ENCODE assay signal across 20 mouse cellular contexts in the genomic region with DNA sequence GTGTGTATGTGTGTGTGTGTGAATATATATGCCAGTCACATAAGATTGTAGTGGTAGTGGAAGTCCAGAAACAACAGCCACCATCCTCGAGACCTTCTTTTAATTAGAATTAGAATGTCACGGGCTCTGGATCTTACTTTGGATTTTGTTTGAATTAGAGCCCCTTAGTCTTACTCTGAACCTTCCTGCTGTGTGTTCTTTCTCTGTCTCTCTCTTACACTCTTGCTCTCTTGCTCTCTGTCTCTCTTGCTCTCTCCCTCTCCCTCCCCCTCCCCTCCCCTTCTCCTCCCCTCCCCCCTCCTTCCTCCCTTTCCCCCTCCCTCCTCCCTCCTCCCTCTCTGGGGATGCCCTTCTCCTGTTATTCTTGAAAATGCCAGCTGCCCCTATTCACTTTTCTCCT. TPM values are rescaled to one million over a fixed set of nuclear protein-coding genes. Genes with fewer than 3 reads are reported as not detected.
DNase-seq lines count a peak whose midpoint lies in the region; ATAC-seq and TF ChIP-seq lines count a peak whose summit lies in the region.
"Had no signal": no experiment of that assay in that cellular context is flagged by ENCODE, and none has a peak within 500 bp of the region (broad histone marks: within the 10 kb centered on the region; RNA-seq: fewer than 3 reads in every experiment).

No protein-coding gene starts in this region.

- TF ChIP-seq POLR2A in spleen, adult 2 months (IDR thresholded peaks at IDR 0.05; ENCODE audit: low read depth, low read length) = no peak

- H3K9ac ChIP-seq in forebrain, embryonic 12.5 days = no peak overlapping the region
- no peak overlapping the region for H3K9ac ChIP-seq in forebrain, embryonic 14.5 days (ENCODE audit: low read length)
- H3K9ac ChIP-seq in midbrain, embryonic 16.5 days (ENCODE audit: low read depth, low read length) = peak overlapping the region; percentile 62
- H3K9ac ChIP-seq: embryonic facial prominence, embryonic 15.5 days; intestine, embryonic 15.5 days; kidney, embryonic 15.5 days had no signal

- no peaks in the 10 kb centered on the region for H3K9me3 ChIP-seq in forebrain, embryonic 12.5 days
- no peaks in the 10 kb centered on the region for H3K9me3 ChIP-seq in forebrain, embryonic 14.5 days (replicated peaks; ENCODE audit: control insufficient read depth, low read length)
- H3K9me3 ChIP-seq in midbrain, embryonic 16.5 days (replicated peaks; ENCODE audit: control insufficient read depth, low read length, poor library complexity, severe bottlenecking) = no peaks in the 10 kb centered on the region
- H3K9me3 ChIP-seq: embryonic facial prominence, embryonic 15.5 days; intestine, embryonic 15.5 days; kidney, embryonic 15.5 days had no signal

- no peak for TF ChIP-seq CTCF in spleen, adult 2 months (IDR thresholded peaks at IDR 0.05; ENCODE audit: extremely low read depth, insufficient read depth, insufficient read length, insufficient replicate concordance)

- H3K4me2 ChIP-seq in forebrain, embryonic 12.5 days = peak overlapping the region; percentile 24; the same call in 1 of the 2 replicates
- no peak overlapping the region for H3K4me2 ChIP-seq in forebrain, embryonic 14.5 days (ENCODE audit: low read length)
- H3K4me2 ChIP-seq in midbrain, embryonic 16.5 days (ENCODE audit: low read length) = peak overlapping the region; percentile 50
- H3K4me2 ChIP-seq: embryonic facial prominence, embryonic 15.5 days had no signal

- ATAC-seq in forebrain, embryonic 12.5 days (ENCODE audit: low FRiP score) = 0 out of 2 replicates have a peak, but pooled peaks have one; percentile 27
- ATAC-seq in forebrain, embryonic 14.5 days = no peak
- 0 out of 2 replicates have a peak, but pooled peaks have one; percentile 21 for ATAC-seq in midbrain, embryonic 16.5 days
- ATAC-seq: CD4-positive, CD25-positive, alpha-beta regulatory T cell, adult 4 months; intestine, embryonic 15.5 days had no signal

- no peaks in the 10 kb centered on the region for H3K27me3 ChIP-seq in forebrain, embryonic 12.5 days
- no peaks in the 10 kb centered on the region for H3K27me3 ChIP-seq in forebrain, embryonic 14.5 days (replicated peaks; ENCODE audit: control insufficient read depth, insufficient read depth, low read length)
- no peaks in the 10 kb centered on the region for H3K27me3 ChIP-seq in spleen, adult 2 months (ENCODE audit: control insufficient read depth, insufficient read depth, low read length)
- H3K27me3 ChIP-seq in midbrain, embryonic 16.5 days (ENCODE audit: control insufficient read depth, insufficient read depth, low read depth, low read length) = no peaks in the 10 kb centered on the region
- H3K27me3 ChIP-seq: embryonic facial prominence, embryonic 15.5 days; intestine, embryonic 15.5 days; kidney, embryonic 15.5 days had no signal

- DNase-seq in forebrain, embryonic 14.5 days (ENCODE audit: low spot score) = no peak
- DNase-seq in spleen, adult 2 months (ENCODE audit: low read depth in 1 of 2, low spot score in 2 of 2) = no peak
- DNase-seq in spleen, postnatal 36 days (ENCODE audit: low spot score in 2 of 2) = no peak
- no peak for DNase-seq in cerebellum, postnatal 14 days
- DNase-seq in retina, postnatal 1 day = no peak
- DNase-seq in urinary bladder, postnatal 36 days (ENCODE audit: low spot score in 2 of 2) = no peak
- DNase-seq: adrenal gland, postnatal 36 days; cerebellum, adult 9-10 months; gastrocnemius, postnatal 14 days; left cerebral cortex, postnatal 4 days; lung, adult 18-20 months; lung, postnatal 36 days; thymus, adult 18-20 months had no signal

- H3K4me3 ChIP-seq in forebrain, embryonic 12.5 days (replicated peaks) = no peak overlapping the region
- H3K4me3 ChIP-seq in forebrain, embryonic 14.5 days (ENCODE audit: low read depth, low read length) = no peak overlapping the region
- no peak overlapping the region for H3K4me3 ChIP-seq in spleen, adult 2 months (ENCODE audit: extremely low read depth, insufficient read depth, insufficient read length)
- H3K4me3 ChIP-seq in midbrain, embryonic 16.5 days (ENCODE audit: low read depth, low read length) = no peak overlapping the region
- H3K4me3 ChIP-seq: embryonic facial prominence, embryonic 15.5 days; intestine, embryonic 15.5 days; kidney, embryonic 15.5 days had no signal

- no peaks in the 10 kb centered on the region for H3K36me3 ChIP-seq in forebrain, embryonic 12.5 days (replicated peaks)
- no peaks in the 10 kb centered on the region for H3K36me3 ChIP-seq in forebrain, embryonic 14.5 days (ENCODE audit: control insufficient read depth, insufficient read depth, low read length)
- no peaks in the 10 kb centered on the region for H3K36me3 ChIP-seq in spleen, adult 2 months (ENCODE audit: control insufficient read depth, insufficient read depth, low read length)
- H3K36me3 ChIP-seq in midbrain, embryonic 16.5 days (ENCODE audit: control insufficient read depth, insufficient read depth, low read length) = no peaks in the 10 kb centered on the region
- H3K36me3 ChIP-seq: embryonic facial prominence, embryonic 15.5 days; G1E; intestine, embryonic 15.5 days; kidney, embryonic 15.5 days had no signal

- peaks cover 15% of the 10 kb centered on the region for H3K4me1 ChIP-seq in forebrain, embryonic 12.5 days
- no peaks in the 10 kb centered on the region for H3K4me1 ChIP-seq in forebrain, embryonic 14.5 days (ENCODE audit: control insufficient read depth, insufficient read depth, low read length)
- H3K4me1 ChIP-seq in spleen, adult 2 months (ENCODE audit: control insufficient read depth, insufficient read depth, insufficient read length) = peaks cover 59% of the 10 kb centered on the region; the same call in 1 of the 2 replicates
- H3K4me1 ChIP-seq in midbrain, embryonic 16.5 days (ENCODE audit: control insufficient read depth, insufficient read depth, low read length) = peaks cover 5% of the 10 kb centered on the region; the same call in 1 of the 2 replicates

- 45% methylated on average over 2 of the region's 2 CpGs for WGBS in forebrain, embryonic 12.5 days
- WGBS in forebrain, embryonic 14.5 days = 19% methylated on average over 2 of the region's 2 CpGs
- 74% methylated on average over 2 of the region's 2 CpGs for WGBS in spleen, adult 2 months
- WGBS in midbrain, embryonic 16.5 days = 18% methylated on average over 2 of the region's 2 CpGs

- H3K27ac ChIP-seq in forebrain, embryonic 12.5 days = 0 out of 2 replicates have a peak overlapping the region, but pooled peaks have one; percentile 9
- no peak overlapping the region for H3K27ac ChIP-seq in forebrain, embryonic 14.5 days (ENCODE audit: low read depth, low read length)
- peak overlapping the region; percentile 38; the same call in 1 of the 2 replicates for H3K27ac ChIP-seq in spleen, adult 2 months (ENCODE audit: insufficient read depth, low read length)
- no peak overlapping the region; the same call in 1 of the 2 replicates for H3K27ac ChIP-seq in midbrain, embryonic 16.5 days (ENCODE audit: low read length)
- H3K27ac ChIP-seq: embryonic facial prominence, embryonic 15.5 days; intestine, embryonic 15.5 days; kidney, embryonic 15.5 days had no signal

RNA-seq across cellular contexts. Expression of gene Mdm1, which starts 53.1 kb away (rescaled TPM):
- polyA plus RNA-seq in forebrain, embryonic 12.5 days (2016; fragmentation: Nextera tagmentation; extraction: Ambion mirVana) = 62.2 and 63.8 TPM in 2 replicates
- 31.6 and 34.7 TPM in 2 replicates for polyA plus RNA-seq in forebrain, embryonic 14.5 days (2014; fragmentation: Nextera tagmentation; extraction: Ambion mirVana)
- polyA plus RNA-seq in spleen, adult 2 months (2012; rRNA removed) = 2.9 and 3.4 TPM in 2 replicates
- polyA plus RNA-seq in midbrain, embryonic 16.5 days (2015; fragmentation: Nextera tagmentation; extraction: Ambion mirVana) = 30.6 and 31.7 TPM in 2 replicates

Comparison
In these comparisons a context has a peak if more than half of its experiments do, and no peak if none do; other contexts are left out.
1. H3K27ac ChIP-seq: peak in forebrain, embryonic 12.5 days (single experiment) and spleen, adult 2 months (single experiment); none in forebrain, embryonic 14.5 days (single experiment) and midbrain, embryonic 16.5 days (single experiment).